Mouse (Mus musculus) G1E (cell line): Measurements from ENCODE around the gene Ciapin1.

Experiments
- CTCF ChIP-seq: IDR thresholded peaks from 2 replicates; pipeline ENCODE4 v1.5.1; 2012; ENCODE audit warnings: low read depth, low read length, inconsistent platforms, mixed read lengths
- GATA1 ChIP-seq: IDR thresholded peaks from 2 replicates; pipeline ENCODE4 v1.6.1; 2012; ENCODE audit warnings: borderline replicate concordance, low read length, inconsistent platforms, mixed read lengths
- GATA2 ChIP-seq: IDR thresholded peaks from 2 replicates; pipeline ENCODE4 v1.6.1; 2012; ENCODE audit warnings: low read depth, low read length, inconsistent platforms, borderline replicate concordance
- TAL1 ChIP-seq: conservative IDR thresholded peaks from 2 replicates; pipeline ENCODE4 v1.6.1; 2012; ENCODE audit warnings: low read depth, low read length, inconsistent platforms, mixed read lengths

GRCm38 (mm10) chr8:94801293-94802095 lies 36.7 kb downstream of the Ciapin1 start:
- TF ChIP-seq CTCF (no peak), GATA1 (no peak), TAL1 (no peak), GATA2 (no peak)
